Mouse (Mus musculus) myocyte (in vitro differentiated cells): Measurements from ENCODE around the gene Vwa8.

Experiments used
- MAX ChIP-seq: IDR thresholded peaks from one replicate; pipeline ENCODE4 v1.6.1; 2011; ENCODE audit warnings: low read depth, mild to moderate bottlenecking, control low read depth
- MYOD1 ChIP-seq, 3 experiments: IDR thresholded peaks; one replicate each; pipeline ENCODE4 v1.6.1; 2011; ENCODE audit warnings: control low read depth in 2 of 3, low read depth in 2 of 3, mild to moderate bottlenecking in 2 of 3, moderate library complexity in 1 of 3; ENCODE audit not compliant: insufficient read length in 2 of 3, control insufficient read depth in 1 of 3
- POLR2A ChIP-seq: IDR thresholded peaks from one replicate; pipeline ENCODE4 v1.6.1; 2011; ENCODE audit warnings: low read depth, mild to moderate bottlenecking, control low read depth, moderate library complexity; ENCODE audit not compliant: insufficient read length
- REST ChIP-seq: IDR thresholded peaks from one replicate; pipeline ENCODE4 v1.6.1; 2011; ENCODE audit warnings: mild to moderate bottlenecking, control low read depth, moderate library complexity; ENCODE audit not compliant: insufficient read depth, insufficient read length
- TCF12 ChIP-seq: IDR thresholded peaks from one replicate; pipeline ENCODE4 v1.6.1; 2011; ENCODE audit warnings: mild to moderate bottlenecking, control low read depth; ENCODE audit not compliant: poor library complexity, insufficient read depth, severe bottlenecking

GRCm38 (mm10) chr14:79021725-79022124 lies 172.9 kb downstream of the Vwa8 start:
- TF ChIP-seq POLR2A (no peak), TCF12 (no peak), MAX (no peak), MYOD1 (IDR thresholded peaks at IDR 0.05; ENCODE audit: control insufficient read depth in 1 of 3, insufficient read length in 2 of 3, low read depth in 2 of 3) (no peak), REST (no peak)
